Mouse (Mus musculus) kidney, postnatal 36 days (tissue): ENCODE measurements at regions not wholly inside any gene's neighbourhood (a gene's known extent, or its start where the extent isn't known, plus 50 kb on each side); places are given as distances from the start of the nearest gene placed in this dataset.

Source experiments
- DNase-seq, 2 experiments: peaks; one replicate each; pipeline ENCODE4 v3.0.0; 2021 to 2022; ENCODE audit warnings: mixed read lengths in 2 of 2

DNA sequence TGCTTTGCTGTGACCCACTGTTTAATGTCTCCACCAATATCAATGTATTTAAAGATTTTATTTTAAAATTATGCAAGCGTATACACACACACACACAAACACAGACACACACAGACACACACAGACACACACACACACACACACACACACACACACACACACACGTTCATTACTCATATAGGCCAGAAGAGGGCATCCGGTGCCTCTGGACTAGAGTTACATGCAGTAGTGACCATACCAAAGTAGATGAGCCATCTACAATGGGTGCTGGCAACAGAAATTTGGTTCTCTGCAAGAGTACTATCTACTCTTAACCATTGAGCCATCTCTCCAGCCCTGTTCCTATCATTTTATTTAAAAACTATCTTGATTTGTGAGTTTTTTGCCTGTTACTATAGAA is 130.2 kb upstream of the Fstl4 start:
- peak in 1 of 2 experiments; percentile 3 for DNase-seq

DNA sequence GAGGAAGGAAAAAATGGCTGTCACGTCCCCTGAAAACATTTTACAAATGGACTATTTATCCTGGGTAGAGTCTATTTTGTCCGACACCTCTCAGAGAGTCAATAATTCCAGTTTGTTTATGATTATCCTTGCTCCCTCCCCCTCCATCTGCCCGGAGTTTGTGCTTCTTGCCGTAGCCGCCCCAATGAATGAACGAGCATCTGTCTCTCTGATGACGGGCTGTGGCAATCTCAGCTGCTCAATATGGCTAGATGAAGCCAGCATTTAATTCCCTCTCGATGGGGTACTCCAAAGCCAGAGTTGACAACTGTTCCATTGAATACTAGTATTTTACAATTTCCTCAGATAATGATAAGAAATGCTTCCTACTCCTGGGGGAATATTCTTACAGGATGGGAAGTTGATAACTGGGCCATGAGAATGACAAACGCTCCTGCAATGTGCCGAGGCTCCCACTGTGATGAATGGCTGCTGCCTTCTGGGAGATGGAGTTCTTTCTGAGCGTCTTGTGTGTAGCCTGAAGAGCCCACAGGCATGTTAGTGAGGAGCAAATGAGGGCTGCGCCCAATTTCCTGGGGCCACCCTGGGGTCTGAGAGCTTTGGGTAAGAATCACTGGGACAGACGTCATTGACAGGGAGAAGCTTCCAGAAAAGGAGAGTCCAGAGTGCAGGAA is 128.6 kb upstream of the Fstl4 start:
- no peak for DNase-seq

DNA sequence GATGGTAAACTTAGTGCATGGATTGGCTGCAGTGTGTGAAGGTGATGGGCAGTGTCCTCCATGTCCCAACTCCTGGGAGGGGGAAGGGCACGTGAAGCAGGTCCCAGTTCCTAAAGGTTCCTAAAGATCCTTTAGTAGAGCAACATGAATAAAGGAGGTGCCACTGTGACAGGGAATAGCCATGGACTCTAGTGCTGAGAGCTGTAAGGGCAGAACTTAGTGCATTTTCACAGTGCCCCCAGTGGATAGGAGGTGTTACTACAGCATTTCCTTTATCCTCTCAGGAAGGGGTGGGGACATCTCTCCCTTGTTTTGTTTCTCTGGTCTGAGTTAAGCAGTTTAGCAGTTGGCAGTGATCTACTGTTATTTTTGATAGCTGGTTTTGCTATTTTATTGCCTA is 125.5 kb upstream of the Fstl4 start:
- no peak for DNase-seq

DNA sequence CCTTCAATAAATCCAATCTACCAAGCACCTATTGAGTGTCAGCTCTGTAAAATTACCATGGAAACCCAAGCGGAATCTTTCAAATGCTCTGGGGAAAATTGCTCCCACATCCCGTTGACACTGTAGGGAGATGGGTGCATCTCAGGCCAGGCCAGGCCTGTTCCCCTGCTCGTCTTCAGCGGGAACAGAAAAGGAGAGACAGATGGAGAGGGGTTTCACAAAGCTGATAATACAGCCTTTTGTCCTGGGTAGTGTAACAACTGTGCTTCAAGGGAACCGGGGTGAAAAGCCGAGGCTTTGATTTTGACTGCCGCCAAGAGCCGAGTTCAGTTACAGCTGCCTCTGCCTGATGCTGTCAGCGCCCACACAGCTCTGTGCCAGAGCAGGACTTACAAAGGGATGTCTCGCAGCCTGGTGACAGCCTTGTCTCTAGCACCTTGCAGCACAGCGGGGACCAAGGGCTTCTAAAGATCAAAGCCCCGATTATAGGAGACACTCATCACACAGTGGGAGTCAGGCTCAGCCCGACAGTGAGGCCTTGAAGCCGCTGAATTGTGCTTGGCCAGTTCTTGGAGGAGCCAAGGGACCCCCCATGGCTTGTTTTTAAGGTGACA is 122.6 kb upstream of the Fstl4 start:
- no peak for DNase-seq

DNA sequence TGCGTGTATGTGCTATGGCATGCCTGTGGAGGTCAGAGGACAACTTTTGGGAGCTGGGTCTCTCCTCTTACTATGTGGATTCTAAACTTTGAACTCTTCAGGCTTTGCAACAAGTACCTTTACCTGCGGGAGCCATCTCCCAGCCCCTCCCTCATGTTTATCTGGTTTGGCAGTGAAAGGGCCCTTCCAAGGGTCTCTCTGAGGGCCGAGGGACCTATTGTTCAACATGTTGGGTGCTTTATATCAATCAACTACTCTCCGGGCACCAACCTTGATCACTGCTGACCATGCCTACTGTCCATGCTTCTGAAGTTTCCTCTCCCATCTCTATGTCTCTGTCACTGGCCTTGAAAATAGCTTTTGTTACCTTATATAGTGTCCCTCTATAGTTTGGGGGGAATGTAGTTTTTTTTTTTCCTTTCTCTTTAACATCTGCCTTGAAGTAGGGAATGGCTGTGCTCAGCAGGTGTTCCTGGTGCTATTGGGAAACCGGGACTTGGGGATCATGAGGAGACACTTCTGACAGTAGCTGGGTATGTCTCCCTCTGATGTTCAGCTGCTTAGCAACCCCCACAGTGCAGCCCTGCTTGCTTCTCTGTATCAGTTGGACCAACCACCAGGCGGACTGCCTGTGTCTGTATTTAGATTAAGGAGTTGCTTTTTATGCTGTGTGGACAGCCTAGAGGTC is 120.2 kb upstream of the Fstl4 start:
- DNase-seq, result peak; percentile 11 to 29

DNA sequence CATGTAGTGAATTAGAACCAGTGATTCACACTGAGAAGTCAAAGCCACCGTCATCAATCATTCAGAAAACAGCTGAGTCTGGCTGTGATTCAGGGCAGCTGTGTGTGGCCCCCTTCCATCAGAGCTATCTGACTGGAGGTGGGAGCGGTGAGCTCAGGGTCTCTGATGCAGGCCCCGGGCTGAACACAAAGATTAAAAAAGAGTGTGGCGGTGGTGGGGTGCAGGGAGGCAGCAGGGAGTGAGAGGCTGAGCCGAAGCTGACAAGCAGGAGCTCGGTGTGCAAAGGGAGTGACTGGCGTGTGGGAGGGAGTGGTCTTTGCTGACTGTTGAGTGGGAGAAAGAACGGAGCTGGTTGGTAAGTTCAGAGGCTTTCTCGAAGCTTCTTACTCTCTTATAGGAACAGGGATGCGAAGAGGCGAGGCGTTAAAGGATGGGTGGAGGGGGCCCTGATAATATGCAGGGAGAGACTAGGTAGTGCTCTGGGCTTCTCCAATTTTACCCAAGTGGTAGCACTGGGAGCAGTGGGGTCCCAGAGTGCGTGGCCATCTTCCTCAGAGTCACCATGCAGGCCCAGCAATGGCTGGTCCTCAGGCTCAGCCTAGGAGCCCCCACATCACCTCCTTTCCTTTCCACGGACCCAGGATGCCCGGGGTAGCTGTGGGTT is 116.1 kb upstream of the Fstl4 start:
- DNase-seq, result no peak

DNA sequence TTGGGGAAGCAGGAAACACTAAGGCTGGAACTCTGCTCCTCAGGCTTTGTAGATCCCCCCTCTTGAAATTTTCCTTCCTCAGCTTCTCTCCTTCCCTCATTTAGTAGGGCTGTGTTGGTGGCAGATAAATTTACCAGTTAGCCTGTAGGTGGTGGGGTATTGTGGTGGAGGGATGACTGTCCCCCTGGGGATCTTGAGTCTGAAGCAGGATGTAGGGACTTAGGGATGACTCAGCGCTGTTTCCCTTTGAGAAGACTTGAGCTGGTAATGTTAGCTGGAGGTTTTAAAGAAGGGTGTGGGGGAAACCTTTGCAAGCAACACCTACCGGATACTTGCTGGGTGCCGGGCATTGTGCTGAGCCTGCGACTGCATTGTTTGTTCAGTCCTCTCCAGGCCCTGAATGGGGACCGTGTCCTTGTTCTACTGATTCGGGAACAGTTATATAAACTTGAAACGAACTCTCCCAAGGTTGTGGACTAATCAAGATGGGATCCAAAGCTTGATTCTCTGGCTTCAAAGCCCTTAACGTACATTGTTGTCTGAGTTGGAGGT is 115.5 kb upstream of the Fstl4 start:
- no peak for DNase-seq

DNA sequence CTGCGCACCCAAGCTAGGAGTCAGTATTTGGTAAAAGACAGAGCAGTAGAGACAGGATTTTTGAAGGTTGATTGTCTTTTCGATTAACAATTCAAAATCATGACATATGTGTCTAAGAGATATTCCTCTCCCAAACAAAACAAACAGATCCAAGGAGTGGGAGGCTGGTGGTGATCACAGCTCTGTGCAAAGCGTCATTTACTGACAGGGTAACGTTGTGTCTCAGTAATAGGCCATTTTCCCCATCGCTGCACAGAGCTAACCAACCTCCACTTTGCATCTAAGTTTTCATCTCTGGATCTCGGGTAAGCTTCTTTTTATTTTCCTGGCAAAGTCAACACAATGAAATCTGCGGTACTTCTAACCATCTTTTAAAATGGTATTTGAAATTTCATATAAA is 109.8 kb upstream of the Fstl4 start:
- no peak for DNase-seq

DNA sequence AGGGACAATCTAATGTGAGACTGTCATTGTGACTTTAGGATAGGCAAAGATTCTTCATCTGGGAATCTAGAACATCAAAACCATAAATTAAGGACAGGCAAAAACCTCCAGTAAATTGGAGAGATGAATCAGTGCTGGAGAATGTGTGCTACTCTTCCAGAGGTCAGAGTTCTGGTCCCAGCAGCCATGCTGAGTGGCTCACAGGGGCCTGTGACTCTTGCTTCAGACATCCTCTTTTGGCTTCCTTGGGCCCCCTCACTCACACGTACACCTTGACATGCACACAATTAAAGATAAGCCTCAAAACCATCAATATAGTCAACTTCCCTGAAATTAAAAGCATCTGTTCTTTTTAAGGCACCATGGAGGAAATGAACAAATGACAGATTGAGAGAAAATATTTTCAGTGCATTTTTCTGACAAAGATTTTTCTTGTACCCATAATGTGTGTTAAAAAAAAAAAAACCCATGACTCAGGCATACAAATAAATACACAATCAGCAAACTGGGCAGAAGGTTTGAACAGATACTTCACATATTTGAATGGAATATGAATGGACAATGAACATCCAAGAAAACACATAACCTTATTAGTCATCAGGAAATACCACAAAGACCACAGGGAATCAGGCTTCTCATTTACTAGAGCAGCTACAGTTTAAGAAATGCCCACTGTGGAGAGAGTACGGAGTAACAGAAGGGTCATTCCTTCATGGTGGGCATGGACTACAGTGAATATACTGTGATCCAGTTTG is 108.5 kb upstream of the Fstl4 start:
- no peak for DNase-seq

DNA sequence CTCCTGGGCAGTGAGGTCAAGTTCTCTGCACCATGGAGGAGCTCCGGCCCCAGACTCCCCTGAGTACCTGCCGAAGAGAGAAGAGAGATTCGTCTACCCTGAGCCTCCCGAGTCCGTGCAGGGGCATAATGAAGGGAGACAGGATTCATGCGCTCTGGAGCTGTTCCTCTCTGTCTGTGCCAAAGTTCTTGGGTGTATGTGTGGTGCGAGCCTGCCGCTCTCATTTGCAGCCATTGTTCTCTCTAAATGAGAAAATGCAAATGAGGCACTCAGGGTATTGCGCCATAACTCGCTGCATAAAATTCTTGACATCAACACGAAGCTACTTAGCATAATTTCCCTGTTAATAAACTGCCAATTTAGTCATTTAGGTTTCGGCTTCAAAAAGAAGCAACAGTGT is 103.2 kb upstream of the Fstl4 start:
- DNase-seq, result no peak

DNA sequence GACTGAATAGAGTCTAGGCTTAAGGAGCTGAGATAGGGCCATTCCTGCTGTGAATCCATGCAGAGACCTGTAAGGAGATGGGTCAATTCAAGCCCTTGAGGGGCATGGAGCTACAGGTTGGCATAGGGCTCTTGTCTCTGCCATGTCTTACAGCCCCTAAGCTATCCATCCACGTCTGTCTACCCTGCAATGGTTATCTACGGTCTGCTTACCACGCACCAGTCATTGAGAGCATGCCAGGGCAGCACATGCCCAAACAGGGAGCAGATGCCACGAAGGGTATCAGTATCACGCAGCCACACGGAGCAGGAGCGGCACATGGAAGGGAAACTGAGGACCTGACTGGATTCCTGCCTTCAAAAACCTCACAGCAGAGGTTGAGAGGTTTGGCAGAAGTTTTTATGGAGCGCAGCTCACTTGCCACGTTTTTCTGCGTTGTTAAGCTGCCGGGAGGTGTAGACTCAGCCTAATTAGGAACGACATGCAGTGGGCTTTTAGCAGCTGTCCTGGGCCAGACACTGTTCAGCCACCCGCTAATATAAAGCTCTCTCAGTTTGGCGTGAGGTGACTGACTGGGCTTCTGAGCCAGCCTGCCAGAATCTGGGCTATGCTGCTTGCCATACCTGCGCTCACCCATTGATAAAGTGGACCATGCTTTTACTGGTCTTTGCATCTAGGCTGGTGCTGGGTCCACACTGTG is 102.4 kb upstream of the Fstl4 start:
- DNase-seq, result no peak

DNA sequence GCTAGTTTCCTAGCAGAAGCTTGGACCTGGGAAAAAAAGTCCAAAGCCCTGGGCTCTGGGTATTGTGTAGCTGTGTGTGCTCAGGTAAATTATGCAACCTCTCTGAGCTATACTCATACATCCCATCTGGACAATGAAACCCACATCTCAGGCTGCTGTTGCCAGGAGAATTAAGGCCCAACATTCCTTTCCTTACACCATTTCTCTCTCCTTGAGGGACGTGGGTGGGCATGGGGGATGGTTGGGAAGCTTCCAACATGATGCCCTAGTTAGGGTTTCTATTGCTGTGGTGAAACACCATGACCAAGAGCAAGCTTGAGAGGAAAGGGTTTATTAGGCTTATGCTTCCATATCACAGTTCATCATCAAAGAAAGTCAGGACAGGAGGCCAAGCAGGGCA is 99.1 kb upstream of the Fstl4 start:
- DNase-seq, result no peak

DNA sequence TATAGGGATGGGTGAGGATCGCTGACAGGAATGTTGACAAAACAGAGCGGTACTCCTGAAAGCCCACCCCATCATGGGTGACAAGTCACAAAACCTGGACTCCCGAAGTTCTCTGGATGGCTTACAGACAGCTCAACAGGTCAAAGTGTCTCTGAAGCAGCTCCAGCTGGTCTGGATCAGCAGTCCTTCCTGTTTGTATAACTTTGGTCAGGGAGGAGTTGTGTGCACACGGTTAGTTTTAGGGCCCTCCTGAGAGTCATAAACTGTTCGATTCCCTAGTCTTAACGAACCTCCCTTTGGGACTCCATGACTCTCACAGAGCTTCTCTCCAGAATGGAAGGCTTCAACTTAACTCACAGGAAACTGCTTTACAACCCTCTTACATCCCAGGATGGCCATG is 89.4 kb upstream of the Fstl4 start:
- no peak for DNase-seq

DNA sequence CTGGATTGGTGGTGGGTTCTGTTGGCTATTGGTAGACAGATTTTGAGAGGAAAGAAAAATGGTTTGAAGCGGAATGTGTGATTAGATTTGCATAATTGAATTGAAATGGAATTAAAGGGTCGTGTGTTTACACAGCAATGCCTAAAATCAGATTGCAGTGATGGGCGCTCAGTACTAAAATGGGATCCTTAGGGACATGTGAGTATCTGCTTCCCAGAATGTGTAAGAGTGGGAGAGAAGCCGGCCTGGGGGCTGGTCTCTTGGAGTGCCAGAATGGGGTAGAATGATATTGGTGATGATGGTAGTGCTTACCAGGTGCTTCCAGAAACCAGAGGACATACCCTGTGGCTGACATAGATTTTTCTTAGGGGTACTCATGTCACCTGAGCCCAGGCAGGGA is 86.2 kb upstream of the Fstl4 start:
- no peak for DNase-seq

DNA sequence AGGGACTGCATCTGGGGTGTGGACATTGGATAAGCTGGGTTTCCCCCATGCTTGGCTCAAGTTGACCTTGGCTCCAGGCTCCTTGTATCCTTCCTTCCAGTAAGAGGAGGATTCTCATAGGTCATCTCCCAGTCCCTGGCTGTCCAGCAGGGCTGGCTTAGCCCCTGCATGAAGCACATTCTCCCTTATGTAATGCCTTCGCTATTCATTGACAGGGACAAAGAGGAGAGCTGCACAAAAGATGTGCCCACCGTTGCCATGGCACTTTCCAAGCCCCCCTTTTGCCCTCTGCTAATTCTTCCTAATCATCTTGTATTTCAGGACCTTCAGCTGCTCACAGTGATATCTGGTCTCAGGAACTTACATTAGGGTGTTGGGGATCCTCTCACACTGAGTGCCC is 79.0 kb upstream of the Fstl4 start:
- DNase-seq, result no peak

DNA sequence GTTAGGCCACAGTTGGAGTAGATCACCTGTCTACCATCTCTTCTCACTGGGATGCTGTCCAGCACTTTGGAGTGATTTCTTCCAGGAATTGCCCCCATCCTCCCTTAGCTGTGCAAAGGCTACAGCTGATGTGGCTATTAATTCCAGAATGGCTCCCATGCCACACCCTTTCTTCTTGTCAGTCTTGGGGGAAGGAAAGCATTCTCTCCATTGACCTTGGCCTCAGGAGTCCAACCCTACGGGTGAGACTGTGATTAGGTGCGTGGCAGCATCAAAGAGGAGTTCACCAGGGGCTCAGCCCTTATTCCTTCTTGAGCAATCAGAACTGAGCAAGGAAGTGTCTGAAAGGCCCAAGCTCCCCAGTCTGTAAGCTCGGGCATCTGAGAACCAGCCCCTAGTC is 71.7 kb upstream of the Fstl4 start:
- DNase-seq, result no peak

DNA sequence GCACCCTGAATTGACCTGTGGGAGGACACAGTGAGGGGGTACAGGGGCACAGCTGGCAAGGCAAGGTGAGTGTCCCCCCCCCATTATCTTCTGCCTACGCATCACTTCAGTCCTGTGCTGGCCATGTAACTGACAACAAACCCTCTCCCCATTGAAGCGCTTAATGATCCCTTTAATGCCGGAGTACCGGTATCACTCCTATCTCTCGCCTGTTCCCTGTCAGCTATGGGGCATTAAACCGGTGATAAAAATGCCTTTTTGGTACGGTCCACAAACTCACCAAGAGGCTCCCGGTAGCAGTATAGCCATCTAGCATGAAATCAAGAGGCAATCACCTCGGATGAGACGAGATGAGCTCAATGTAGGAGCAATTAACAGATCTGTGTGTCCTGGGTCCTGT is 62.8 kb upstream of the Fstl4 start:
- no peak for DNase-seq

DNA sequence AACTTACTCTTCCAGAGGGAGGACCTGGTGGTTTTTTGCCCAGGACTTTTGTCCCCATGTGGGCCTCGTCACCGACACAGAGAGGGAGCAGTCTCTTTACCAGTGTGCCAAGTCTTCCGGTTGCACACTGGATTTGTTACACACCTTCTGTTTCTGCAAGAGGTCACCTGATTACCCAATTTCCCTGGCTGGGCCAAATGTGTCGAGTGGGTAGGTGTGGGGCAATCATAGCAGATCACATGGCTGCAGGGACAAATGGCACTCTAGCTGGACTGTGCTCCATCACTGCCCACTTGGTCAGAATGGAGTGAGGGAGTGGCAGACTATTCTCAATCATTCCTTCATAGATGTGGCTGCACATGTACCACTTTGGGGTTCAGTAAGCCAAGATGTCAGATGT is 61.0 kb upstream of the Fstl4 start:
- DNase-seq, result no peak
